Mouse (Mus musculus) spleen, adult 2 months (tissue): ENCODE data around the gene Zfp9. TPM values are rescaled to one million over a fixed set of nuclear protein-coding genes. Genes with fewer than 3 reads are reported as not detected.

Experiments
- DNase-seq, 2 experiments: peaks; one replicate each; pipeline versions ENCODE4 v3.0.0 to v3.0.0-alpha.2; 2012 to 2021; ENCODE audit warnings: low spot score in 2 of 2, low read depth in 1 of 2
- H3K27ac ChIP-seq: fragments of 200-500 bp; 2 replicates; pipeline ENCODE4 v1.5.1; 2012; ENCODE audit warnings: low read length, inconsistent platforms; ENCODE audit not compliant: insufficient read depth
- H3K27me3 ChIP-seq: fragments of 200-500 bp; 2 replicates; pipeline ENCODE4 v1.6.1; 2012; ENCODE audit warnings: mild to moderate bottlenecking, moderate library complexity, low read length, inconsistent platforms; ENCODE audit not compliant: control insufficient read depth, insufficient read depth
- H3K36me3 ChIP-seq: fragments of 200-500 bp; 2 replicates; pipeline ENCODE4 v1.6.1; 2012; ENCODE audit warnings: mild to moderate bottlenecking, low read length, inconsistent platforms; ENCODE audit not compliant: control insufficient read depth, insufficient read depth
- H3K4me1 ChIP-seq: fragments of 200-500 bp; 2 replicates; pipeline ENCODE4 v1.6.1; 2011; ENCODE audit warnings: inconsistent platforms; ENCODE audit not compliant: control insufficient read depth, insufficient read depth, insufficient read length
- H3K4me3 ChIP-seq: fragments of 200-500 bp; 2 replicates; pipeline ENCODE4 v1.5.1; 2011; ENCODE audit warnings: mild to moderate bottlenecking, inconsistent platforms; ENCODE audit not compliant: insufficient read depth, insufficient read length; ENCODE audit errors: extremely low read depth
- CTCF ChIP-seq: fragments of 200-500 bp; IDR thresholded peaks from 2 replicates; pipeline ENCODE4 v1.5.1; 2011; ENCODE audit warnings: mild to moderate bottlenecking, inconsistent platforms; ENCODE audit not compliant: insufficient read depth, insufficient read length, insufficient replicate concordance; ENCODE audit errors: extremely low read depth
- POLR2A ChIP-seq: fragments of 200-500 bp; IDR thresholded peaks from 2 replicates; pipeline ENCODE4 v1.6.1; 2011; ENCODE audit warnings: low read depth, low read length, inconsistent platforms
- WGBS: fragments of 180-500 bp; shearing (Covaris S2); methylation state at CpG from one replicate; pipeline ENCODE4 v1.1.7; 2018; 5-methylcytosine and 5-hydroxymethylcytosine counted together
- polyA plus RNA-seq: library from polyadenylated mRNA; depleted of rRNA; stranded (reverse); fragments of >200 nt; gene quantifications from 2 replicates; pipeline ENCODE4 v1.2.3, GENCODE M21; 2012; rRNA removed

Gene Zfp9
- 0.23 TPM in 2 replicates for polyA plus RNA-seq

- TF ChIP-seq CTCF (no peak), POLR2A (no peak)
- peaks cover 5% of the 10 kb centered on the region; the same call in 1 of the 2 replicates for H3K27me3 ChIP-seq
Measured at GRCm38 (mm10) chr6:118478957-118479708, at the start of gene Zfp9. Gene Zfp9, minus strand, starts transcription at chr6:118479320.

GRCm38 (mm10) chr6:118520668-118521067, 41.5 kb upstream of the Zfp9 start:
- DNase-seq: no peak
- no peak overlapping the region for H3K4me3 ChIP-seq
- no peaks in the 10 kb centered on the region for H3K27me3 ChIP-seq
- H3K36me3 ChIP-seq: peaks cover 20% of the 10 kb centered on the region
- H3K27ac ChIP-seq: no peak overlapping the region
- TF ChIP-seq CTCF (no peak), POLR2A (no peak)
- H3K4me1 ChIP-seq: no peaks in the 10 kb centered on the region
- WGBS: 95% methylated on average over 7 of the region's 7 CpGs

More at GRCm38 (mm10) chr6:118478957-118479708, at the start of gene Zfp9:
- H3K4me3 ChIP-seq: peak within 1 kb of the TSS; percentile 44; the same call in 1 of the 2 replicates
- H3K36me3 ChIP-seq: no peaks in the 10 kb centered on the region
- H3K4me1 ChIP-seq: peaks cover 3% of the 10 kb centered on the region; the same call in 1 of the 2 replicates
- WGBS: 3% methylated on average over 44 of the region's 57 CpGs
- H3K27ac ChIP-seq: peak within 1 kb of the TSS; percentile 14; the same call in 1 of the 2 replicates
- DNase-seq: peak in 1 of 2 experiments; percentile 5

DNA sequence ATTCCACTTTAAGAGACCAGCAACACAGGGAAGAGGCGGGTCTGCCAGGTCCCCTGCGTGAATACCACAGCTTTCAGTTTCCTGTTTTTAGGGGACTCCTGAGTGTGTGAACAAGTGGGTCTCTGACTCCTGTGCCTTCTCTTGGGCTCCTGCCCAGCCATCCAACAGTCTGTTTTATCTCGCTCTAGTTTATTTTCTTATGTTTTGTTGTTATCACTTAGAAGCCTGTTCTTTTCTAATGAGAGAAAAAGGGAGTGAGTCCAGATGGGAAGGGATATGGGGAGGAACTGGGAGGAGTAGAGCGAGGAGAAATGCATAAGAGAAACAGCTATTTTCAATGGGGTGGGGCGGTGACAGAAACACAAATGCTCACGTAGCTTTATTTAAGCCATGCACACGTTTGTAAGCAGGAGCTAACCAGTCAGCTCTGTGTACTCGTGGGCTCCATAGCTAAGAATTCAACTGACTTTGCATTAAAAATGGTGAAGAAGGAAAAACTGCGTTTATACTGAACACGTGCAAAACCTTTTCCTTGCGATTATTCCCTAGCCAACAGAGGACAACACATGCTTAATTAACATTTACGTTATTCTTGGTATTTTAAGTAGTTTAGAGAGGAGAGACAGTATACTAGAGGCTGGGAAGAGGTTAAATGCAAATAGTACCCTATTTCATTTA, 34.4 kb upstream of the Zfp9 start:
- Histone ChIP-seq H3K4me1 (no peaks in the 10 kb centered on the region), H3K27me3 (no peaks in the 10 kb centered on the region), H3K36me3 (peaks cover 8% of the 10 kb centered on the region), H3K4me3 (no peak overlapping the region), H3K27ac (no peak overlapping the region)
- no peak for DNase-seq
- no peak for TF ChIP-seq POLR2A
- WGBS: 86% methylated on average over 12 of the region's 12 CpGs

DNA sequence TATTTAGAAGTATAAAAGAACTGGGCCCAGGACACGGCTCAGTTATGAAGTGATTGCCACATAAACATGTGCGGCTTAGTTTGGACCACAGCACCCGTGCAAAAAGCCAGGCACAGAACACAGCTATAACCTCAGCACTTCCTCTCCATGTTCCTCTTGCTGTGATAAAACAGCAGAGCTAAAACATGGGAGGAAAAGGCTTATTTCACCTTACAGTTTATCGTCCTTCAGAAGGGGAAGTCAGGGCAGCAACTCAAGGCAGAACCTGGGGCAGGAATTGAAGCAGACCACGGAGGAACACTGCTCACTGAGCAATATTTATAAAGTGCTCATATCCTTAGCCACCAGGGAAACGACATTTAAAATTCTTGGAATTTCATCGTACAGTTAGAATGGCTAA, 19.9 kb upstream of the Zfp9 start:
- no peaks in the 10 kb centered on the region for H3K27me3 ChIP-seq

GRCm38 (mm10) chr6:118482125-118482524, 3.0 kb upstream of the Zfp9 start:
- peaks cover 5% of the 10 kb centered on the region; the same call in 1 of the 2 replicates for H3K27me3 ChIP-seq
- no peak overlapping the region for H3K4me3 ChIP-seq
- no peak for DNase-seq
- TF ChIP-seq POLR2A (no peak), CTCF (no peak)
- peaks cover 3% of the 10 kb centered on the region; the same call in 1 of the 2 replicates for H3K4me1 ChIP-seq
- no peaks in the 10 kb centered on the region for H3K36me3 ChIP-seq
- H3K27ac ChIP-seq: no peak overlapping the region
- 90% methylated on average over 1 of the region's 1 CpGs for WGBS

More for the DNA sequence above, 19.9 kb upstream of the Zfp9 start:
- no peak overlapping the region for H3K4me3 ChIP-seq
- TF ChIP-seq POLR2A (no peak), CTCF (no peak)
- H3K36me3 ChIP-seq: no peaks in the 10 kb centered on the region
- H3K4me1 ChIP-seq: no peaks in the 10 kb centered on the region
- WGBS: 63% methylated on average over 7 of the region's 7 CpGs
- DNase-seq: no peak
- H3K27ac ChIP-seq: no peak overlapping the region

DNA sequence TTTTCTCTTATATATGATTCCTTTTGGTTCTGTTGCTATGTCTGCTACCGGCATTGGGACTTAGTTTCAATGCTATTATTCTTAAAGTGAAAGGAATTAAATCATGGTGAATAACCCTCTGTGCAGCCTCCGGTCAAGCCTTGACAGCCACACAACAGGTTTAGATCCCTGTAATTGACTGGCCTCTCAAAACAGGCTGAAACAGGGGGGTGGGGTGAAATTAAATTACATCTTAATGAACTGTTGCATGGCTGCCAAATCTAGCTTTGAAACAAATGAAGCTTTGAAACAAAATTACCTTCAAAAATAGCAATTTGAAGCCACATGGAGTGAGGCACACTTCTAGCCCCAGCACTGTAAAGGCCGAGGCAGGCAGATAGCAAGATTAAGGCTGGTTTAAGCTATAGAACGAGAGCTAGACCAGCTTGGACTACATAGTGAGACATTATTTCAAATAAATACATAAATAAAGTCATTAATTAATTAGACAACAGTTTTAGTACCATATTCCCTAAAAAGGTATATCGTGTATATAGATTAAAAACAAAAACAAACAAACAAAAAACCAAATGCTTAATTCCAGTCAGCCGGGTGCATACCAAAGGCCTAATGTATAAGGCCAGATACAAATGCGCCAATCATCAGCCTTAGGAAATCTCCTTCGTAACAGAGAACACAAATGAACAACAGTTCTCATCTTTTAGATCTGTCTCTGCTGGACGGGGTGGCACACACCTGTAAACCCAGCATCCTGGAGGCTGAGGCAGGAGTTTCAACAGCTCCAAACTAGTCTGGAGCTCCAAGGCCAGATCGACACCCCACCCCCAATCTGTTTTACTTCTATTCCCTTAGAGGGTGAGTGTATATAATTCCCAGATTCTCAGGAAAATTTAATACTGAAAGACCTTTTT, 990 bp downstream of the Zfp9 start:
- Histone ChIP-seq H3K27me3 (peaks cover 5% of the 10 kb centered on the region; the same call in 1 of the 2 replicates), H3K4me1 (peaks cover 3% of the 10 kb centered on the region; the same call in 1 of the 2 replicates), H3K36me3 (no peaks in the 10 kb centered on the region), H3K4me3 (peak overlapping the region; percentile 18; the same call in 1 of the 2 replicates), H3K27ac (no peak overlapping the region)
- WGBS: 79% methylated on average over 10 of the region's 10 CpGs
- TF ChIP-seq POLR2A (no peak), CTCF (no peak)
- DNase-seq: no peak
